Mouse (Mus musculus) ES-E14 (cell line): ENCODE results near the gene Xrra1. TPM values are rescaled to one million over a fixed set of nuclear protein-coding genes. Genes with fewer than 3 reads are reported as not detected.
A peak's percentile ranks its signal among the peaks of the same experiment; 100 is the strongest.

Experiments used
- DNase-seq: peaks from one replicate; pipeline ENCODE4 v3.0.0-alpha.2; 2013; ENCODE audit warnings: low read depth, low spot score
- H3K27ac ChIP-seq: 2 replicates; pipeline ENCODE4 v1.5.1; 2012; ENCODE audit warnings: low read depth, mild to moderate bottlenecking, low read length, moderate library complexity, mixed read lengths; ENCODE audit not compliant: poor library complexity, insufficient read depth, severe bottlenecking
- H3K36me3 ChIP-seq: 2 replicates; pipeline ENCODE4 v1.6.1; 2012; ENCODE audit warnings: mild to moderate bottlenecking, low read length, moderate library complexity, mixed read lengths; ENCODE audit not compliant: control insufficient read depth, poor library complexity, insufficient read depth, severe bottlenecking
- H3K4me1 ChIP-seq, 2 experiments: fragments of 150-350 bp in 1 of 2; sonication (generic) in 1 of 2; 2 replicates each; pipeline ENCODE4 v1.6.1; 2012; ENCODE audit warnings: low read length in 2 of 2, mild to moderate bottlenecking in 1 of 2, mixed read lengths in 1 of 2; ENCODE audit not compliant: control insufficient read depth in 2 of 2, insufficient read depth in 2 of 2, poor library complexity in 1 of 2
- H3K4me3 ChIP-seq, 2 experiments: fragments of 150-350 bp in 1 of 2; sonication (generic) in 1 of 2; 2 replicates each; pipeline ENCODE4 v1.5.1; 2012; ENCODE audit warnings: low read length in 2 of 2, low read depth in 1 of 2, mild to moderate bottlenecking in 1 of 2, mixed read lengths in 1 of 2; ENCODE audit not compliant: insufficient read depth in 1 of 2, poor library complexity in 1 of 2, severe bottlenecking in 1 of 2
- H3K9ac ChIP-seq: 2 replicates; pipeline ENCODE4 v1.6.1; 2012; ENCODE audit warnings: low read depth, mild to moderate bottlenecking, low read length, mixed read lengths; ENCODE audit not compliant: poor library complexity, insufficient read depth, severe bottlenecking
- H3K9me3 ChIP-seq: fragments of 150-350 bp; sonication (generic); 2 replicates; pipeline ENCODE4 v1.6.1; 2012; ENCODE audit warnings: low read depth, mild to moderate bottlenecking, low read length; ENCODE audit not compliant: control insufficient read depth, insufficient read depth
- CHD2 ChIP-seq: IDR thresholded peaks from 2 replicates; pipeline ENCODE4 v1.6.1; 2014; ENCODE audit warnings: mild to moderate bottlenecking, low read depth, low read length, inconsistent platforms
- HCFC1 ChIP-seq: IDR thresholded peaks from 2 replicates; pipeline ENCODE4 v1.6.1; 2012; ENCODE audit warnings: low read length, inconsistent platforms, borderline replicate concordance; ENCODE audit not compliant: insufficient read depth
- MAFK ChIP-seq: IDR thresholded peaks from 2 replicates; pipeline ENCODE4 v1.6.1; 2014; ENCODE audit warnings: mild to moderate bottlenecking, low read depth, low read length, inconsistent platforms; ENCODE audit not compliant: insufficient read depth
- ZC3H11A ChIP-seq: IDR thresholded peaks from 2 replicates; pipeline ENCODE4 v1.6.1; 2012; ENCODE audit warnings: low read depth, mild to moderate bottlenecking, inconsistent platforms, low read length, borderline replicate concordance
- ZNF384 ChIP-seq: IDR thresholded peaks from 2 replicates; pipeline ENCODE4 v1.6.1; 2012; ENCODE audit warnings: low read depth, low read length, inconsistent platforms
- in situ Hi-C, 2 experiments: fragments of 600-800 bp; cut with MboI; formaldehyde crosslinking; loops; one replicate each; pipeline ENCODE4 v1.15.1; 2025; ENCODE audit warnings: low sequenced_read_pairs in 2 of 2, inconsistent platforms in 1 of 2; ENCODE audit not compliant: unreplicated experiment in 2 of 2
- total RNA-seq: library from RNA; depleted of rRNA; stranded (reverse); fragments of 300-350 nt; gene quantifications from 2 replicates; pipeline ENCODE4 v1.2.3, GENCODE M21; 2012

Xrra1 gene
- total RNA-seq, 1 experiment: 0.40 TPM

- in situ Hi-C loops: no loop called here
- Histone ChIP-seq H3K4me3 (no peak overlapping the region), H3K9ac (no peak overlapping the region), H3K27ac (no peak overlapping the region), H3K9me3 (no peaks in the 10 kb centered on the region), H3K4me1 (peaks cover 2 to 3% of the 10 kb centered on the region in 2 experiments; a peak in 1 of 4 replicates), H3K36me3 (no peaks in the 10 kb centered on the region)
- no peak for DNase-seq
- TF ChIP-seq ZC3H11A (no peak), ZNF384 (no peak), CHD2 (no peak), MAFK (no peak), HCFC1 (no peak)
Measured at GRCm38 (mm10) chr7:99825511-99825910, 33.4 kb upstream of the Xrra1 start.

- no peak for DNase-seq
- no peak overlapping the region for H3K4me3 ChIP-seq
- no peak overlapping the region for H3K27ac ChIP-seq
- H3K4me1 ChIP-seq: peaks cover 2 to 3% of the 10 kb centered on the region in 2 experiments; a peak in 1 of 4 replicates
- no peak overlapping the region; the same call in 1 of the 2 replicates for H3K9ac ChIP-seq
- in situ Hi-C loops: no loop called here
- no peaks in the 10 kb centered on the region for H3K9me3 ChIP-seq
- H3K36me3 ChIP-seq: no peaks in the 10 kb centered on the region
- TF ChIP-seq ZC3H11A (no peak), ZNF384 (no peak), CHD2 (no peak), HCFC1 (no peak), MAFK (no peak)
Measured at GRCm38 (mm10) chr7:99826096-99826495, 32.8 kb upstream of the Xrra1 start.

- Histone ChIP-seq H3K4me1 (peaks cover 2 to 3% of the 10 kb centered on the region in 2 experiments; a peak in 1 of 4 replicates), H3K4me3 (peak within 1 kb of the TSS; percentile 67 to 82), H3K9me3 (no peaks in the 10 kb centered on the region), H3K9ac (peak within 1 kb of the TSS; percentile 78), H3K27ac (no peak within 1 kb of the TSS), H3K36me3 (no peaks in the 10 kb centered on the region)
- no peak for TF ChIP-seq ZC3H11A
- TF ChIP-seq CHD2: no peak
- TF ChIP-seq HCFC1: peak; percentile 74; the same call in 1 of the 2 replicates
- TF ChIP-seq MAFK: no peak
- no peak for TF ChIP-seq ZNF384
- DNase-seq: peak; percentile 90
- in situ Hi-C loops: no loop called here
Measured at GRCm38 (mm10) chr7:99828083-99828570, 30.8 kb upstream of the Xrra1 start, which contains the start of gene Neu3. Gene Neu3 (minus strand): TSS chr7:99828417.

GRCm38 (mm10) chr7:99833115-99833845, 25.6 kb upstream of the Xrra1 start:
- in situ Hi-C loops: no loop called here
- TF ChIP-seq CHD2: no peak
- TF ChIP-seq MAFK: no peak
- TF ChIP-seq ZC3H11A: no peak
- TF ChIP-seq ZNF384: no peak
- no peak overlapping the region for H3K9ac ChIP-seq
- no peak overlapping the region for H3K4me3 ChIP-seq
- H3K36me3 ChIP-seq: peaks cover 6% of the 10 kb centered on the region; the same call in 1 of the 2 replicates
- H3K4me1 ChIP-seq: 0 out of 4 replicates have a peak, but pooled peaks cover 2% of the 10 kb centered on the region in 2 experiments
- no peak for DNase-seq
- H3K27ac ChIP-seq: no peak overlapping the region
- no peaks in the 10 kb centered on the region for H3K9me3 ChIP-seq

- H3K27ac ChIP-seq: no peak overlapping the region
- 0 out of 4 replicates have a peak, but pooled peaks cover 0 to 2% of the 10 kb centered on the region in 2 experiments for H3K4me1 ChIP-seq
- in situ Hi-C loops: no loop called here
- DNase-seq: no peak
- H3K9ac ChIP-seq: no peak overlapping the region
- H3K4me3 ChIP-seq: no peak overlapping the region
- no peaks in the 10 kb centered on the region for H3K9me3 ChIP-seq
- TF ChIP-seq CHD2 (no peak), ZNF384 (no peak), HCFC1 (no peak), MAFK (no peak), ZC3H11A (no peak)
- peaks cover 6% of the 10 kb centered on the region; the same call in 1 of the 2 replicates for H3K36me3 ChIP-seq
Measured at GRCm38 (mm10) chr7:99833846-99834222, 25.1 kb upstream of the Xrra1 start.
